Mouse (Mus musculus): Measurements from ENCODE around the gene Tmem163. TPM values are rescaled to one million over a fixed set of nuclear protein-coding genes. Genes with fewer than 3 reads are reported as not detected.

Tmem163 gene
- total and polyA plus RNA-seq, 2 experiments from 2014 or later, result 78.2 to 91.4 TPM

GRCm38 (mm10) chr1:127530849-127531580 lies 148.3 kb downstream of the Tmem163 start:
- 0 out of 2 replicates have a peak overlapping the region, but pooled peaks have one; percentile 25 for H3K9ac ChIP-seq (replicated peaks; ENCODE audit: low read length, poor library complexity, severe bottlenecking)
- TF ChIP-seq CTCF (IDR thresholded peaks at IDR 0.05), result no peak
- H3K9me3 ChIP-seq (ENCODE audit: low read length), result no peaks in the 10 kb centered on the region
- H3K4me3 ChIP-seq (ENCODE audit: low read depth, low read length), result no peak overlapping the region
- ATAC-seq (ENCODE audit: low FRiP score) (peak; percentile 39), DNase-seq (ENCODE audit: low spot score) (peak; percentile 75)
- 0 out of 2 replicates have a peak, but pooled peaks cover 2% of the 10 kb centered on the region for H3K4me1 ChIP-seq (ENCODE audit: insufficient read depth, low read length)
- H3K4me2 ChIP-seq (ENCODE audit: low read depth, low read length, poor library complexity, severe bottlenecking), result no peak overlapping the region
- no peaks in the 10 kb centered on the region for H3K36me3 ChIP-seq (ENCODE audit: insufficient read depth, low read length)
- H3K27me3 ChIP-seq (ENCODE audit: insufficient read depth, low read length), result no peaks in the 10 kb centered on the region
- H3K27ac ChIP-seq (ENCODE audit: low read depth, low read length), result no peak overlapping the region
- WGBS, result 30% methylated on average over 14 of the region's 14 CpGs

GRCm38 (mm10) chr1:127523364-127523763 lies 156.0 kb downstream of the Tmem163 start:
- ATAC-seq (ENCODE audit: low FRiP score) (no peak), DNase-seq (ENCODE audit: low spot score) (no peak)
- H3K4me2 ChIP-seq (ENCODE audit: low read depth, low read length, poor library complexity, severe bottlenecking), result no peak overlapping the region
- H3K36me3 ChIP-seq (ENCODE audit: insufficient read depth, low read length), result no peaks in the 10 kb centered on the region
- no peaks in the 10 kb centered on the region for H3K27me3 ChIP-seq (ENCODE audit: insufficient read depth, low read length)
- H3K9ac ChIP-seq (replicated peaks; ENCODE audit: low read length, poor library complexity, severe bottlenecking), result no peak overlapping the region
- H3K4me3 ChIP-seq (ENCODE audit: low read depth, low read length), result no peak overlapping the region
- H3K9me3 ChIP-seq (ENCODE audit: low read length), result no peaks in the 10 kb centered on the region
- no peaks in the 10 kb centered on the region for H3K4me1 ChIP-seq (ENCODE audit: insufficient read depth, low read length)
- no peak overlapping the region for H3K27ac ChIP-seq (ENCODE audit: low read depth, low read length)
- whole genome bisulfite sequencing, result 89% methylated on average over 8 of the region's 8 CpGs
- TF ChIP-seq CTCF (IDR thresholded peaks at IDR 0.05), result no peak

GRCm38 (mm10) chr1:127514888-127515287 lies 164.5 kb downstream of the Tmem163 start:
- no peak for ATAC-seq (ENCODE audit: low FRiP score)
- Histone ChIP-seq H3K4me3 (ENCODE audit: low read depth, low read length) (no peak overlapping the region), H3K36me3 (ENCODE audit: insufficient read depth, low read length) (no peaks in the 10 kb centered on the region), H3K9me3 (ENCODE audit: low read length) (no peaks in the 10 kb centered on the region), H3K27me3 (ENCODE audit: insufficient read depth, low read length) (no peaks in the 10 kb centered on the region), H3K4me1 (ENCODE audit: insufficient read depth, low read length) (no peaks in the 10 kb centered on the region), H3K9ac (replicated peaks; ENCODE audit: low read length, poor library complexity, severe bottlenecking) (no peak overlapping the region), H3K27ac (ENCODE audit: low read depth, low read length) (no peak overlapping the region), H3K4me2 (ENCODE audit: low read depth, low read length, poor library complexity, severe bottlenecking) (no peak overlapping the region)
- WGBS, result 98% methylated on average over 10 of the region's 10 CpGs
- DNase-seq (ENCODE audit: low spot score), result no peak
- no peak for TF ChIP-seq CTCF (IDR thresholded peaks at IDR 0.05)

GRCm38 (mm10) chr1:127514479-127514878 lies 164.9 kb downstream of the Tmem163 start:
- Histone ChIP-seq H3K27me3 (ENCODE audit: insufficient read depth, low read length) (no peaks in the 10 kb centered on the region), H3K4me3 (ENCODE audit: low read depth, low read length) (no peak overlapping the region), H3K9me3 (ENCODE audit: low read length) (no peaks in the 10 kb centered on the region), H3K9ac (replicated peaks; ENCODE audit: low read length, poor library complexity, severe bottlenecking) (no peak overlapping the region), H3K4me2 (ENCODE audit: low read depth, low read length, poor library complexity, severe bottlenecking) (no peak overlapping the region), H3K4me1 (ENCODE audit: insufficient read depth, low read length) (no peaks in the 10 kb centered on the region), H3K36me3 (ENCODE audit: insufficient read depth, low read length) (no peaks in the 10 kb centered on the region), H3K27ac (ENCODE audit: low read depth, low read length) (no peak overlapping the region)
- DNase-seq (ENCODE audit: low spot score), result no peak
- ATAC-seq (ENCODE audit: low FRiP score), result no peak
- no peak for TF ChIP-seq CTCF (IDR thresholded peaks at IDR 0.05)
- 82% methylated on average over 3 of the region's 3 CpGs for WGBS

- TF ChIP-seq CTCF (IDR thresholded peaks at IDR 0.05), result no peak
- DNase-seq (ENCODE audit: low spot score), result no peak
- Histone ChIP-seq H3K36me3 (ENCODE audit: insufficient read depth, low read length) (no peaks in the 10 kb centered on the region), H3K4me1 (ENCODE audit: insufficient read depth, low read length) (0 out of 2 replicates have a peak, but pooled peaks cover 2% of the 10 kb centered on the region), H3K27me3 (ENCODE audit: insufficient read depth, low read length) (no peaks in the 10 kb centered on the region), H3K9ac (replicated peaks; ENCODE audit: low read length, poor library complexity, severe bottlenecking) (no peak overlapping the region), H3K4me3 (ENCODE audit: low read depth, low read length) (no peak overlapping the region), H3K4me2 (ENCODE audit: low read depth, low read length, poor library complexity, severe bottlenecking) (no peak overlapping the region), H3K27ac (ENCODE audit: low read depth, low read length) (no peak overlapping the region), H3K9me3 (ENCODE audit: low read length) (no peaks in the 10 kb centered on the region)
- no peak for ATAC-seq (ENCODE audit: low FRiP score)
- WGBS, result 85% methylated on average over 3 of the region's 3 CpGs
These were observed 165.7 kb downstream of the Tmem163 start for GRCm38 (mm10) chr1:127513664-127514063.

- DNase-seq (ENCODE audit: low spot score) (no peak), ATAC-seq (ENCODE audit: low FRiP score) (no peak)
- no peak overlapping the region for H3K4me2 ChIP-seq (ENCODE audit: low read depth, low read length, poor library complexity, severe bottlenecking)
- H3K27ac ChIP-seq (ENCODE audit: low read depth, low read length), result no peak overlapping the region
- no peaks in the 10 kb centered on the region for H3K36me3 ChIP-seq (ENCODE audit: insufficient read depth, low read length)
- TF ChIP-seq CTCF (IDR thresholded peaks at IDR 0.05), result no peak
- H3K27me3 ChIP-seq (ENCODE audit: insufficient read depth, low read length), result no peaks in the 10 kb centered on the region
- no peak overlapping the region for H3K9ac ChIP-seq (replicated peaks; ENCODE audit: low read length, poor library complexity, severe bottlenecking)
- H3K9me3 ChIP-seq (ENCODE audit: low read length), result no peaks in the 10 kb centered on the region
- WGBS, result 90% methylated on average over 8 of the region's 8 CpGs
- H3K4me3 ChIP-seq (ENCODE audit: low read depth, low read length), result no peak overlapping the region
- 0 out of 2 replicates have a peak, but pooled peaks cover 3% of the 10 kb centered on the region for H3K4me1 ChIP-seq (ENCODE audit: insufficient read depth, low read length)
These were observed 166.2 kb downstream of the Tmem163 start for GRCm38 (mm10) chr1:127513140-127513539.
